7 mouse cellular contexts compared by ENCODE assay signal in genomic region chr9:114933723-114934171, GRCm38 (mm10). TPM values are rescaled to one million over a fixed set of nuclear protein-coding genes. Genes with fewer than 3 reads are reported as not detected.
DNase-seq lines count a peak whose midpoint lies in the region; ATAC-seq and TF ChIP-seq lines count a peak whose summit lies in the region.

Gene Gpd1l, minus strand, starts transcription at chr9:114933987.

- no peaks in the 10 kb centered on the region for H3K9me3 ChIP-seq in embryonic facial prominence, embryonic 14.5 days (ENCODE audit: control insufficient read depth, low read length)
- no peaks in the 10 kb centered on the region for H3K9me3 ChIP-seq in limb, embryonic 13.5 days
- no peaks in the 10 kb centered on the region for H3K9me3 ChIP-seq in midbrain, embryonic 16.5 days (replicated peaks; ENCODE audit: control insufficient read depth, low read length, poor library complexity, severe bottlenecking)

- peak; percentile 56; the same call in 1 of the 2 replicates for TF ChIP-seq EP300 in heart, adult 2 months (IDR thresholded peaks at IDR 0.05; ENCODE audit: insufficient read depth, low read depth, low read length)

- intact Hi-C loops in heart, adult 2 months (cut with DNase I): loop anchor here (1.0 to 10.0 kb wide), 2 partner anchors 45 to 381 kb away; partner anchors contain the start of genes Osbpl10 and Stt3b

- no peaks in the 10 kb centered on the region for H3K27me3 ChIP-seq in embryonic facial prominence, embryonic 14.5 days (replicated peaks; ENCODE audit: control insufficient read depth, insufficient read depth, low read length)
- H3K27me3 ChIP-seq in heart, adult 2 months (ENCODE audit: control insufficient read depth, insufficient read depth, low read length): no peaks in the 10 kb centered on the region
- no peaks in the 10 kb centered on the region for H3K27me3 ChIP-seq in limb, embryonic 13.5 days
- no peaks in the 10 kb centered on the region for H3K27me3 ChIP-seq in midbrain, embryonic 16.5 days (ENCODE audit: control insufficient read depth, insufficient read depth, low read depth, low read length)

- 0% methylated on average over 8 of the region's 30 CpGs for WGBS in embryonic facial prominence, embryonic 14.5 days
- under 1% methylated on average over 30 of the region's 30 CpGs for WGBS in heart, adult 2 months
- under 1% methylated on average over 29 of the region's 30 CpGs for WGBS in limb, embryonic 13.5 days
- under 1% methylated on average over 25 of the region's 30 CpGs for WGBS in midbrain, embryonic 16.5 days

- peak within 1 kb of the TSS; percentile 70 for H3K9ac ChIP-seq in embryonic facial prominence, embryonic 14.5 days (ENCODE audit: low read depth, low read length)
- H3K9ac ChIP-seq in heart, adult 2 months (ENCODE audit: low read depth, low read length): peak within 1 kb of the TSS; percentile 87
- peak within 1 kb of the TSS; percentile 79 for H3K9ac ChIP-seq in limb, embryonic 13.5 days
- H3K9ac ChIP-seq in midbrain, embryonic 16.5 days (ENCODE audit: low read depth, low read length): peak within 1 kb of the TSS; percentile 80

- TF ChIP-seq POLR2A in heart, adult 2 months (IDR thresholded peaks at IDR 0.05; ENCODE audit: insufficient read depth, low read depth, low read length): peak; percentile 93

- no peak for TF ChIP-seq CTCF in heart, adult 2 months (IDR thresholded peaks at IDR 0.05)

- no peaks in the 10 kb centered on the region for H3K79me2 ChIP-seq in heart, adult 2 months (replicated peaks; ENCODE audit: control insufficient read depth, insufficient read depth, low read length)

- peak within 1 kb of the TSS; percentile 78 for H3K4me3 ChIP-seq in embryonic facial prominence, embryonic 14.5 days (ENCODE audit: low read depth, low read length)
- peak within 1 kb of the TSS; percentile 83 for H3K4me3 ChIP-seq in heart, adult 2 months
- peak within 1 kb of the TSS; percentile 77 for H3K4me3 ChIP-seq in limb, embryonic 13.5 days
- peak within 1 kb of the TSS; percentile 71 for H3K4me3 ChIP-seq in midbrain, embryonic 16.5 days (ENCODE audit: low read depth, low read length)

- peak within 1 kb of the TSS; percentile 92 for H3K4me2 ChIP-seq in embryonic facial prominence, embryonic 14.5 days (ENCODE audit: low read depth, low read length)
- peak within 1 kb of the TSS; percentile 95 for H3K4me2 ChIP-seq in limb, embryonic 13.5 days (replicated peaks)
- H3K4me2 ChIP-seq in midbrain, embryonic 16.5 days (ENCODE audit: low read length): peak within 1 kb of the TSS; percentile 96

- peak; percentile 95 to 97 for DNase-seq in adrenal gland, postnatal 4 days (ENCODE audit: low spot score in 2 of 2)
- DNase-seq in embryonic facial prominence, embryonic 14.5 days (ENCODE audit: low spot score): peak; percentile 97
- DNase-seq in heart, adult 2 months: peak; percentile 97 to 99
- DNase-seq in kidney, adult 8-10 months: peak; percentile 98
- peak; percentile 71 to 94 for DNase-seq in spleen, postnatal 10 days (ENCODE audit: low spot score in 2 of 2)

- H3K27ac ChIP-seq in embryonic facial prominence, embryonic 14.5 days (replicated peaks; ENCODE audit: low read depth, low read length): peak within 1 kb of the TSS; percentile 28
- peak within 1 kb of the TSS; percentile 89 for H3K27ac ChIP-seq in heart, adult 2 months
- peak within 1 kb of the TSS; percentile 70; the same call in 1 of the 2 replicates for H3K27ac ChIP-seq in limb, embryonic 13.5 days
- peak within 1 kb of the TSS; percentile 68 for H3K27ac ChIP-seq in midbrain, embryonic 16.5 days (ENCODE audit: low read length)

- peaks cover 11% of the 10 kb centered on the region for H3K4me1 ChIP-seq in embryonic facial prominence, embryonic 14.5 days (ENCODE audit: control insufficient read depth, insufficient read depth, low read length)
- H3K4me1 ChIP-seq in heart, adult 2 months (ENCODE audit: control insufficient read depth, insufficient read depth, low read length): peaks cover 8% of the 10 kb centered on the region
- H3K4me1 ChIP-seq in limb, embryonic 13.5 days: peaks cover 29% of the 10 kb centered on the region
- peaks cover 8% of the 10 kb centered on the region for H3K4me1 ChIP-seq in midbrain, embryonic 16.5 days (ENCODE audit: control insufficient read depth, insufficient read depth, low read length)

- no peaks in the 10 kb centered on the region for H3K36me3 ChIP-seq in embryonic facial prominence, embryonic 14.5 days (ENCODE audit: control insufficient read depth, insufficient read depth, low read length)
- H3K36me3 ChIP-seq in heart, adult 2 months (ENCODE audit: control insufficient read depth, insufficient read depth, low read length): no peaks in the 10 kb centered on the region
- H3K36me3 ChIP-seq in limb, embryonic 13.5 days: no peaks in the 10 kb centered on the region
- no peaks in the 10 kb centered on the region for H3K36me3 ChIP-seq in midbrain, embryonic 16.5 days (ENCODE audit: control insufficient read depth, insufficient read depth, low read length)

- peak; percentile 99 for ATAC-seq in embryonic facial prominence, embryonic 14.5 days (ENCODE audit: low read depth)
- peak; percentile 98 for ATAC-seq in limb, embryonic 13.5 days (ENCODE audit: low FRiP score, low read depth)
- ATAC-seq in midbrain, embryonic 16.5 days: peak; percentile 97

RNA-seq across cellular contexts. Expression of gene Gpd1l, which starts in this region (rescaled TPM):
- 10 to 100 TPM; 27.1 to 32.9 TPM for total RNA-seq in adrenal gland, postnatal 4 days (2021)
- polyA plus RNA-seq in embryonic facial prominence, embryonic 14.5 days (2014; fragmentation: Nextera tagmentation; extraction: Ambion mirVana): 9.1 and 10.3 TPM in 2 replicates
- total RNA-seq in heart, adult 2 months (2021): 10 to 100 TPM; 36.9 to 42.0 TPM
- polyA plus RNA-seq in heart, adult 2 months (2012; rRNA removed): 33.3 and 59.3 TPM in 2 replicates
- 8.5 and 9.7 TPM in 2 replicates for polyA plus RNA-seq in limb, embryonic 13.5 days (2015; fragmentation: Nextera tagmentation; extraction: Ambion mirVana)
- polyA plus RNA-seq in midbrain, embryonic 16.5 days (2015; fragmentation: Nextera tagmentation; extraction: Ambion mirVana): 34.1 and 40.1 TPM in 2 replicates

Comparison
In these comparisons a context has a peak if more than half of its experiments do, and no peak if none do; other contexts are left out.
1. Peak in every context shown above with its lines: DNase-seq, ATAC-seq, H3K4me3 ChIP-seq and H3K27ac ChIP-seq.
2. H3K27ac ChIP-seq: peak in every context shown above with its lines; median percentile 89 in heart, adult 2 months; 70 in limb, embryonic 13.5 days; 68 in midbrain, embryonic 16.5 days; 28 in embryonic facial prominence, embryonic 14.5 days.